Mouse (Mus musculus): Measurements from ENCODE around the gene Rybp. TPM values are rescaled to one million over a fixed set of nuclear protein-coding genes. Genes with fewer than 3 reads are reported as not detected.
A peak's percentile ranks its signal among the peaks of the same experiment; 100 is the strongest.

Gene Rybp
- polyA plus RNA-seq, 1 experiment from 2014 or later: 5.8 TPM

GRCm38 (mm10) chr6:100195091-100195490, 92.2 kb downstream of the Rybp start:
- Histone ChIP-seq H3K4me2 (ENCODE audit: low read depth, low read length) (no peak overlapping the region), H3K9ac (replicated peaks) (no peak overlapping the region), H3K4me3 (ENCODE audit: low read depth, low read length) (no peak overlapping the region), H3K4me1 (ENCODE audit: insufficient read depth) (peaks cover 11% of the 10 kb centered on the region), H3K27ac (ENCODE audit: low read depth) (peak overlapping the region; percentile 58), H3K36me3 (replicated peaks; ENCODE audit: insufficient read depth, low read length) (no peaks in the 10 kb centered on the region), H3K9me3 (ENCODE audit: low read length) (no peaks in the 10 kb centered on the region), H3K27me3 (ENCODE audit: insufficient read depth, low read length) (no peaks in the 10 kb centered on the region)
- no peak for DNase-seq
- ATAC-seq: no peak
- no peak for TF ChIP-seq CTCF (IDR thresholded peaks at IDR 0.05; ENCODE audit: low read depth)
- TF ChIP-seq EP300 (IDR thresholded peaks at IDR 0.05; ENCODE audit: low read depth): no peak
- 52% methylated on average over 5 of the region's 5 CpGs for WGBS (ENCODE audit: insufficient replicate concordance)

- Histone ChIP-seq H3K4me1 (ENCODE audit: insufficient read depth) (peaks cover 14% of the 10 kb centered on the region), H3K9ac (replicated peaks) (no peak overlapping the region), H3K27ac (ENCODE audit: low read depth) (no peak overlapping the region), H3K27me3 (ENCODE audit: insufficient read depth, low read length) (no peaks in the 10 kb centered on the region), H3K4me3 (ENCODE audit: low read depth, low read length) (no peak overlapping the region), H3K9me3 (ENCODE audit: low read length) (no peaks in the 10 kb centered on the region), H3K4me2 (ENCODE audit: low read depth, low read length) (no peak overlapping the region), H3K36me3 (replicated peaks; ENCODE audit: insufficient read depth, low read length) (no peaks in the 10 kb centered on the region)
- DNase-seq (no peak), ATAC-seq (no peak)
- no peak for TF ChIP-seq CTCF (IDR thresholded peaks at IDR 0.05; ENCODE audit: low read depth)
- no peak for TF ChIP-seq EP300 (IDR thresholded peaks at IDR 0.05; ENCODE audit: low read depth)
- 69% methylated on average over 7 of the region's 7 CpGs for WGBS (ENCODE audit: insufficient replicate concordance)
Measured at GRCm38 (mm10) chr6:100193760-100194159, 93.5 kb downstream of the Rybp start.

GRCm38 (mm10) chr6:100192691-100193229, 94.5 kb downstream of the Rybp start:
- no peak for TF ChIP-seq CTCF (IDR thresholded peaks at IDR 0.05; ENCODE audit: low read depth)
- no peak for TF ChIP-seq EP300 (IDR thresholded peaks at IDR 0.05; ENCODE audit: low read depth)
- Histone ChIP-seq H3K9me3 (ENCODE audit: low read length) (no peaks in the 10 kb centered on the region), H3K36me3 (replicated peaks; ENCODE audit: insufficient read depth, low read length) (no peaks in the 10 kb centered on the region), H3K27me3 (ENCODE audit: insufficient read depth, low read length) (no peaks in the 10 kb centered on the region), H3K4me2 (ENCODE audit: low read depth, low read length) (no peak overlapping the region), H3K4me1 (ENCODE audit: insufficient read depth) (peaks cover 16% of the 10 kb centered on the region), H3K27ac (ENCODE audit: low read depth) (no peak overlapping the region), H3K4me3 (ENCODE audit: low read depth, low read length) (no peak overlapping the region), H3K9ac (replicated peaks) (no peak overlapping the region)
- WGBS (ENCODE audit: insufficient replicate concordance): 53% methylated on average over 4 of the region's 4 CpGs
- ATAC-seq: no peak
- DNase-seq: no peak

- Histone ChIP-seq H3K4me1 (ENCODE audit: insufficient read depth) (peaks cover 14% of the 10 kb centered on the region), H3K9me3 (ENCODE audit: low read length) (no peaks in the 10 kb centered on the region), H3K27me3 (ENCODE audit: insufficient read depth, low read length) (no peaks in the 10 kb centered on the region), H3K9ac (replicated peaks) (no peak overlapping the region), H3K27ac (ENCODE audit: low read depth) (no peak overlapping the region), H3K4me2 (ENCODE audit: low read depth, low read length) (no peak overlapping the region), H3K4me3 (ENCODE audit: low read depth, low read length) (no peak overlapping the region), H3K36me3 (replicated peaks; ENCODE audit: insufficient read depth, low read length) (no peaks in the 10 kb centered on the region)
- WGBS (ENCODE audit: insufficient replicate concordance): 63% methylated on average over 15 of the region's 15 CpGs
- ATAC-seq: no peak
- TF ChIP-seq EP300 (IDR thresholded peaks at IDR 0.05; ENCODE audit: low read depth) (no peak), CTCF (IDR thresholded peaks at IDR 0.05; ENCODE audit: low read depth) (no peak)
- DNase-seq: no peak
Measured at GRCm38 (mm10) chr6:100190803-100191559, 96.3 kb downstream of the Rybp start.

- Histone ChIP-seq H3K9ac (replicated peaks) (no peak overlapping the region), H3K27me3 (ENCODE audit: insufficient read depth, low read length) (no peaks in the 10 kb centered on the region), H3K27ac (ENCODE audit: low read depth) (no peak overlapping the region), H3K4me3 (ENCODE audit: low read depth, low read length) (no peak overlapping the region), H3K4me1 (ENCODE audit: insufficient read depth) (peaks cover 12% of the 10 kb centered on the region), H3K4me2 (ENCODE audit: low read depth, low read length) (no peak overlapping the region), H3K36me3 (replicated peaks; ENCODE audit: insufficient read depth, low read length) (no peaks in the 10 kb centered on the region), H3K9me3 (ENCODE audit: low read length) (no peaks in the 10 kb centered on the region)
- 73% methylated on average over 10 of the region's 10 CpGs for WGBS (ENCODE audit: insufficient replicate concordance)
- ATAC-seq (no peak), DNase-seq (no peak)
- TF ChIP-seq CTCF (IDR thresholded peaks at IDR 0.05; ENCODE audit: low read depth): no peak
- TF ChIP-seq EP300 (IDR thresholded peaks at IDR 0.05; ENCODE audit: low read depth): no peak
Measured at GRCm38 (mm10) chr6:100190310-100190709, 97.0 kb downstream of the Rybp start.

- no peak for TF ChIP-seq CTCF (IDR thresholded peaks at IDR 0.05; ENCODE audit: low read depth)
- TF ChIP-seq EP300 (IDR thresholded peaks at IDR 0.05; ENCODE audit: low read depth): peak; percentile 28; the same call in 1 of the 2 replicates
- no peak overlapping the region for H3K27ac ChIP-seq (ENCODE audit: low read depth)
- no peak overlapping the region for H3K9ac ChIP-seq (replicated peaks)
- no peaks in the 10 kb centered on the region for H3K9me3 ChIP-seq (ENCODE audit: low read length)
- ATAC-seq: peak; percentile 54
- H3K4me2 ChIP-seq (ENCODE audit: low read depth, low read length): no peak overlapping the region
- H3K4me1 ChIP-seq (ENCODE audit: insufficient read depth): peaks cover 5% of the 10 kb centered on the region; the same call in 1 of the 2 replicates
- H3K27me3 ChIP-seq (ENCODE audit: insufficient read depth, low read length): no peaks in the 10 kb centered on the region
- no peak overlapping the region for H3K4me3 ChIP-seq (ENCODE audit: low read depth, low read length)
- DNase-seq: no peak
- 32% methylated on average over 7 of the region's 7 CpGs for WGBS (ENCODE audit: insufficient replicate concordance)
- no peaks in the 10 kb centered on the region for H3K36me3 ChIP-seq (replicated peaks; ENCODE audit: insufficient read depth, low read length)
Measured at GRCm38 (mm10) chr6:100188883-100189743, 98.2 kb downstream of the Rybp start.

Data from liver, postnatal 0 days (tissue).